ENCODE assay signal across 25 mouse cellular contexts in genomic region chr5:125598056-125598455, GRCm38 (mm10).
"Had no signal": no experiment of that assay in that cellular context is flagged by ENCODE, and none has a peak within 500 bp of the region (broad histone marks: within the 10 kb centered on the region; RNA-seq: fewer than 3 reads in every experiment).

No protein-coding gene starts in this region.

- H3K27me3 ChIP-seq: hindbrain, embryonic 12.5 days; intestine, embryonic 15.5 days; limb, embryonic 13.5 days; limb, embryonic 15.5 days; liver, embryonic 13.5 days; liver, embryonic 15.5 days had no signal

- H3K4me1 ChIP-seq: heart, embryonic 10.5 days; heart, embryonic 12.5 days; hindbrain, embryonic 12.5 days; intestine, embryonic 15.5 days; limb, embryonic 13.5 days; limb, embryonic 15.5 days; liver, embryonic 13.5 days; liver, embryonic 15.5 days had no signal

- H3K4me2 ChIP-seq: heart, embryonic 12.5 days; hindbrain, embryonic 12.5 days; hindbrain, embryonic 14.5 days; intestine, embryonic 15.5 days; limb, embryonic 13.5 days; limb, embryonic 15.5 days; liver, embryonic 11.5 days; liver, embryonic 13.5 days; liver, embryonic 15.5 days had no signal

- ATAC-seq: forebrain, embryonic 16.5 days; hindbrain, embryonic 16.5 days; inflammation-experienced regulatory T-cells, adult 6 months; intestine, embryonic 15.5 days; intestine, postnatal 0 days; liver, postnatal 0 days had no signal

- H3K9me3 ChIP-seq: heart, embryonic 10.5 days; heart, embryonic 12.5 days; hindbrain, embryonic 12.5 days; intestine, embryonic 15.5 days; limb, embryonic 13.5 days; limb, embryonic 15.5 days; liver, embryonic 15.5 days had no signal

- H3K9ac ChIP-seq: heart, embryonic 12.5 days; hindbrain, embryonic 12.5 days; hindbrain, embryonic 14.5 days; intestine, embryonic 15.5 days; limb, embryonic 13.5 days; limb, embryonic 15.5 days; liver, embryonic 13.5 days; liver, embryonic 15.5 days; liver, postnatal 0 days had no signal

- H3K27ac ChIP-seq: gastrocnemius, adult 2 months; heart, embryonic 10.5 days; hindbrain, embryonic 10.5 days; hindbrain, embryonic 12.5 days; hindbrain, embryonic 14.5 days; intestine, embryonic 15.5 days; limb, embryonic 13.5 days; limb, embryonic 15.5 days; liver, embryonic 13.5 days; liver, embryonic 15.5 days had no signal

- DNase-seq: gastrocnemius, adult 2 months; gastrocnemius, postnatal 10 days; gastrocnemius, postnatal 25 days; heart, adult 18-20 months; heart, postnatal 10 days; heart, postnatal 4 days; layer of hippocampus, adult 9-11 months; layer of hippocampus, postnatal 36 days; left cerebral cortex, postnatal 4 days; liver, embryonic 13.5 days; liver, postnatal 0 days had no signal

- H3K4me3 ChIP-seq: gastrocnemius, adult 2 months; heart, embryonic 10.5 days; heart, embryonic 12.5 days; hindbrain, embryonic 10.5 days; hindbrain, embryonic 12.5 days; intestine, embryonic 15.5 days; limb, embryonic 13.5 days; limb, embryonic 15.5 days; liver, embryonic 13.5 days; liver, embryonic 15.5 days had no signal

- H3K36me3 ChIP-seq: heart, embryonic 10.5 days; heart, embryonic 12.5 days; hindbrain, embryonic 10.5 days; hindbrain, embryonic 12.5 days; intestine, embryonic 15.5 days; limb, embryonic 13.5 days; limb, embryonic 15.5 days; liver, embryonic 13.5 days; liver, embryonic 15.5 days had no signal
